Mouse (Mus musculus) testis, adult 2 months (tissue): ENCODE data around the gene Gng7.

ENCODE experiments used
- CTCF ChIP-seq: fragments of 200-500 bp; IDR thresholded peaks from 2 replicates; pipeline ENCODE4 v1.5.1; 2012; ENCODE audit warnings: low read depth, mild to moderate bottlenecking, inconsistent platforms, low read length, moderate library complexity; ENCODE audit not compliant: control insufficient read depth, insufficient read depth, insufficient replicate concordance
- POLR2A ChIP-seq: fragments of 200-500 bp; IDR thresholded peaks from 2 replicates; pipeline ENCODE4 v1.6.1; 2012; ENCODE audit warnings: low read depth, mild to moderate bottlenecking, inconsistent platforms, low read length, moderate library complexity; ENCODE audit not compliant: control insufficient read depth

- TF ChIP-seq CTCF (no peak), POLR2A (no peak)
Measured at GRCm38 (mm10) chr10:80904004-80904693, 110.6 kb downstream of the Gng7 start.
